Mouse (Mus musculus): Measurements from ENCODE around the gene Palm.

DNA sequence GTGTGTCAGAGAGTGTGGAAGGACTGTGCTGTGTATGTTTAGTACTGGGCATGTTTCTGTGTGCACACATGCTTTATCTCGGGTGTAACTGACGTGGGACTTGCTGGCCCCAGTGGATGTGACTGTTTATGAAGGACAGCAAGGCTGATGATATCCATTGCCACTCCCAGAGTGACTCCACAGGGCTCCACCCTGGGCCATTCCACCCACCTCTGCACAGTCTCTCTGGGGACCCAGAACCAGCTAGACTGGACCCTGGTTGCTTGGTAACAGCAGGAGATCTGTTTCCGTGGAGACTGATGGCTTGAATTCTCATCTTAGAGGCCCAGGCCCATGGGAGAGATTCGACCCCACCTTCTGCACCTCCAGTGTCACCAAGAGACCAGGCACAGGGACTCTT, 24.9 kb downstream of the Palm start:
- TF ChIP-seq POLR2A (IDR thresholded peaks at IDR 0.05; ENCODE audit: insufficient read depth, low read length), result no peak
- TF ChIP-seq CTCF (IDR thresholded peaks at IDR 0.05; ENCODE audit: low read depth, low read length), result no peak

Data from ES-Bruce4 (cell line).